Mouse (Mus musculus) testis, postnatal 10 days (tissue): ENCODE measurements at regions not wholly inside any gene's neighbourhood (a gene's known extent, or its start where the extent isn't known, plus 50 kb on each side); places are given as distances from the start of the nearest gene placed in this dataset.
"Not testable (repeated sequence)": the region's sequence is repeated elsewhere in the genome, so short reads cannot be mapped to it uniquely, and the experiment has no call there.

Source experiments
- DNase-seq: peaks from one replicate; pipeline ENCODE4 v3.0.0; 2021; ENCODE audit warnings: low spot score

DNA sequence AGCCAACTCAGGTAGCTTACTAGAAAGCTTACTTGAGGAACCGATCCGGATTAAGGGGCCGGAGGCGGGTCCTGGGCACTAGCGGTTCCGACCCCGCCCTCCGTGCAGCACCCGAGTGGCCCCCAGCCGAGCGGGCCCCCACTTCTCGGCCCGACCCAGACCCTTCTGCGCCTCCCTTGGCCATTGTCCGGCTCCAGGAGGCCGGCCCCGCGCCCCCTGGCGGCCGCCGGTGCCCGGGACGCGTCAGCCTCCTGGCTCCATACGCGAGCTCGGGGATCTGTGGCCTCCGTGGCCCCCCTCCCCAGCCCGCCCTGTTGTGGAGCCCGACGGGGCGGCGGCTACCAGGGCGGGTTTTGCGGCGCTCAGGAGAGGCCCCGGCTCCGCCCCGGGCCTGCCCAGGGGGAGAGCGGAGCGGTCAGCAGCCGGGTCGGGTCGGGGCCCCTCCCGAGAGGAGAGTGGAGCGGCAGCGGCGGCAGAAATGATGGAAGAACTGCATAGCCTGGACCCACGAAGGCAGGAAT is 94.3 kb upstream of the Zfp986 start:
- peak; percentile 73 for DNase-seq

DNA sequence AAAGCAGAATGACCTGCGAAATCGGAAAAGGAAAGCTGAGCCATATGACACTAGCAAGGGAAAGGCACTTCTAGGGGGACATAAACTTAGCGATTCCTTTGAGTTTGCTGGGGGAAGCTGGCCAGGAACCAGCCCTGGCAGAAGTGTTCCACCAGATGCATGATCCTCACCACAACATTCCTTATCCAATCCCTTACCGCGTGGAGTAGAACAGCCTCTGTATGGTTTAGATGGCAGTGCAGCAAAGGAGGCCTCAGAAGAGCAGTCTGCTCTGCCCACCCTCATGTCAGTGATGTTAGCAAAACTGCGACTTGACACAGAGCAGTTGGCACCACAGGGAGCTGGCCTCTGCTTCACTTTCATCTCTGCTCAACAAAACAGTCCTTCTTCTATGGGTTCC is 93.7 kb upstream of the Zfp986 start:
- not testable (repeated sequence) for DNase-seq

DNA sequence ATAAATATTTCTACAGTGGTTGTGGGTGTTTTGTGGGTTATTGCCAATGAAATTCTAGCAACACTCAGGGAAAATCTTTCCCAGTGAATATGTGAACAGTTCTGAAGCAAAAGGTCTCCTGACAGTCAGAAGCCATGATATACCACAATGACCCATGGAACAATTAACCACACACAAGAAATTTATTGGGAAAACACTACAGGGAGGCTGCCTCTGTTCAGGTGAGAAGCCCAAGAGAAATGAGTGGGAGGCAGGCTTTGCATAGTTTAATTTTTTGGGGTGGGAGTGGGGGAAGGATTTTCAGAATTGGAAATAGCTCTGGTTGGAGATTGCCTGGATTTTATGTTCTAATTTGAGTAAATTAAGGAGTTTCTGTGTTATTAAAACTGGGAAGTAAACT is 92.1 kb upstream of the Zfp986 start:
- not testable (repeated sequence) for DNase-seq

DNA sequence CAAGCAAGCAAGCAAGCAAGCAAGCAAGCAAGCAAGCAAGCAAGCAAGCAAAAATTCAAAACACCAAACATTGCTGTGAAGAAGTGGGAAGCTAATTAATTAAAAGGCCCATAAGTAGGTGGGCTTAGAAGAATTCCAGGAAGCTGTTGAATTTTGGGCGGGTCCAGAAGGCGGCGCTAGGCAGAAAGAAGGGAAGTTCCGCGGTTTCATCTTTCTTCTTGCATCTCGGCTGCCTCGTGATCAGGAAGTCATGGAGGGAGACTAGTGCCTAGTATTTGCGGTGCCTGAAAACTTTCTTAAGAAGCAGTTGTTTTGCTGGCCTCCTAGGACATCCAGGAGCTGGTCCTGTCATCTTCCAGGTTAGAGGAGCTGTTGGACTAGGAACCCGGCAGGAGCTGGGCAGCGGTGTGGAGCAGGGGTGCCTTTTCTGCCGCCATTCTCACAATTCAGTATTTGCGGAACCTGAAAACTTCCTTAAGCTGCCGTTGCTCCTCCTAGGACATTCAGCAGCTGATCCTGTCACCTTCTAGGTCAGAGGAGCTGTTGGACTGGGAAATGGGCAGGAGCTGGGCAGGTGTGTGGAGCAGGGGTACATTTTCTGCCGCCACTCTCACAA is 87.2 kb upstream of the Zfp986 start:
- not testable (repeated sequence) for DNase-seq

DNA sequence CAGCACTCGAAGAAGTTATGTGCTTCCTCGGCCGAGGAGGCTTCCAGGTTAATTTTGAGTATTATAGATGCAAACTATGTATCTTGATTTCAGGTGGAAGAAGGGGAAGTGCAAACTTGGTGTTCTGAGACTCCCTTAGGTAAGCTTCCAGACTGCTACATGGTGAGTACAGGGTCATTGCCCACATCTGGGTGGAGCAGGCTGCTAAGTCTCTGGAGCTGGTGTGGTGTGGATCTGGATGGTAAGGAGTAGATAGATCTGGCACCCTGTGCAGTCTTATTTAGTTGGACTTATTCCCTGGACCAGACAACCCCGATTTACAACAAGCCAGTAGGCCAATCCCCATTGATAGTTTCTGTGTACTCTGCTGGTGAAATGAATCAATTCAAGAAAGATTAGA is 53.9 kb upstream of the Zfp986 start:
- DNase-seq, result not testable (repeated sequence)
